Mouse (Mus musculus): ENCODE data around the gene Nbea. TPM values are rescaled to one million over a fixed set of nuclear protein-coding genes. Genes with fewer than 3 reads are reported as not detected.

Nbea gene
- polyA plus RNA-seq, 2 experiments, result 0.76 to 1.3 TPM

DNA sequence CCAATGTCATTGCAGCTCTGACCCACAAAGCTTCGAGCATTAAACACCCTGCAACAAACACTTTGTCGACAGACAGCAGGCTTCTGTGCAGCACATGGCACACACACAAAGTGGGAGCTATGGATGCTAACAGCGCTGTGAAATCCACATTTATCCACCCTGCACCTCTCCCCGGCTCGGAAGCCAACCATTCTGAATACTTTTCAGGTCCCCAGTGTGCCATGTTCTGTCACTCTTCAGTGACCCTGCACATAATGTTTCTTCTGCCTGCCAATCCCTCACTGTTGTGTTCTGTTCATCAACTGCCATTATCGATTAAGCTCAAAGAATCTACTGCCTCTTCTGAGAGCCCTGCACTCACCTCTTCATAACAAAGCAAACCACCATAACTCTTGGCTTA is 449.8 kb downstream of the Nbea start:
- ATAC-seq (ENCODE audit: insufficient read depth), result no peak
- Histone ChIP-seq H3K36me3 (replicated peaks; ENCODE audit: control insufficient read depth, insufficient read depth, low read depth) (no peaks in the 10 kb centered on the region), H3K27ac (no peak overlapping the region), H3K9me3 (ENCODE audit: control insufficient read depth, low read length) (no peaks in the 10 kb centered on the region), H3K4me2 (ENCODE audit: low read depth) (no peak overlapping the region), H3K9ac (replicated peaks) (no peak overlapping the region), H3K27me3 (ENCODE audit: control insufficient read depth, insufficient read depth, low read length) (no peaks in the 10 kb centered on the region), H3K4me1 (replicated peaks; ENCODE audit: control insufficient read depth in 2 of 2, insufficient read depth in 2 of 2, low read length in 1 of 2) (no peaks in the 10 kb centered on the region), H3K4me3 (ENCODE audit: insufficient read depth in 1 of 2, low read depth in 2 of 2, low read length in 2 of 2) (no peak overlapping the region)
- no peak for TF ChIP-seq CTCF (IDR thresholded peaks at IDR 0.05; ENCODE audit: low read depth)
- no peak for TF ChIP-seq EP300 (IDR thresholded peaks at IDR 0.05; ENCODE audit: low read depth)
- WGBS (ENCODE audit: insufficient replicate concordance), result 59% methylated on average over 6 of the region's 6 CpGs
- no peak for DNase-seq (ENCODE audit: low read depth in 3 of 3, low spot score in 3 of 3)

DNA sequence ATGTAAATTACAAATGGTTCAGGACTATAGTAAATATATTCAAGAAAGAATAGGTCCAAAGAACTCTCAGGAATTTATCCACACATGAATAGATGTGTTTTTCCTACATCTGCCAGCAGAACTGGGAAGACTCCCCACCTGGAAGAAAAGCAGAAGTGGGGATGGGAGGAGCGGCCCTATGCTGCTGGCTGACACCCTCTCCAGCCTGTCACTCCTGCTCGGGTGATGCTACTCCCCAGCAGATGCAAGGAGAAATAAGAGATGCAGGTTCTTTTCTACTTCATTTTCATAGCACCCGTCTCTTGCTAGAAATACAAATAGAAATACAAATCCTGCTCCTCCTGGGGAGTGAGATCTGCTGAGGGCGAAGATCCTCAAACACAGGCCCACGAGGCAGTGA is 453.0 kb downstream of the Nbea start:
- no peak overlapping the region for H3K4me2 ChIP-seq (ENCODE audit: low read depth)
- H3K36me3 ChIP-seq (replicated peaks; ENCODE audit: control insufficient read depth, insufficient read depth, low read depth), result no peaks in the 10 kb centered on the region
- H3K4me3 ChIP-seq (ENCODE audit: insufficient read depth in 1 of 2, low read depth in 2 of 2, low read length in 2 of 2), result no peak overlapping the region
- DNase-seq (ENCODE audit: low read depth in 3 of 3, low spot score in 3 of 3), result no peak
- no peak overlapping the region for H3K9ac ChIP-seq (replicated peaks)
- no peak for TF ChIP-seq CTCF (IDR thresholded peaks at IDR 0.05; ENCODE audit: low read depth)
- TF ChIP-seq EP300 (IDR thresholded peaks at IDR 0.05; ENCODE audit: low read depth), result no peak
- H3K4me1 ChIP-seq (replicated peaks; ENCODE audit: control insufficient read depth in 2 of 2, insufficient read depth in 2 of 2, low read length in 1 of 2), result no peaks in the 10 kb centered on the region
- WGBS (ENCODE audit: insufficient replicate concordance), result 51% methylated on average over 5 of the region's 5 CpGs
- no peaks in the 10 kb centered on the region for H3K27me3 ChIP-seq (ENCODE audit: control insufficient read depth, insufficient read depth, low read length)
- H3K27ac ChIP-seq, result no peak overlapping the region
- H3K9me3 ChIP-seq (ENCODE audit: control insufficient read depth, low read length), result no peaks in the 10 kb centered on the region
- no peak for ATAC-seq (ENCODE audit: insufficient read depth)

DNA sequence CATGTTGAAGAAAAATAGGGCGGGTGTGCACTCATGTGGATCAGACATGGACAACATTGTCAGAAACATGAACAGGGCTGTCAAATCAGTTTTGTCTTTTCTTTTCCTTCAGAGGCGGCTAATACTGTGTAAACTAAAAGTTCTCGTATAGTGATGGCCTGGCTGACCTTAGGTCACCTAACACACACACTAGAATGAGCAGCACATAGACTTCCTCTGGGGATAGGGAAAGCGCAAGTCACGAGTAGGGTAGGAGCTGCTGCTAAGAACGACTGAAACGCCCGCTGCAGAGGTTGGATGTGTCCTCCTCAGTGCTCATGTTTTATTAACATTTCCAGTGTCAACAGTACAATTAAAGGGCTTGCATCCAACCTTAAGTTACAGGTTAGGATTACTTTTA is 453.4 kb downstream of the Nbea start:
- no peaks in the 10 kb centered on the region for H3K36me3 ChIP-seq (replicated peaks; ENCODE audit: control insufficient read depth, insufficient read depth, low read depth)
- no peak for TF ChIP-seq CTCF (IDR thresholded peaks at IDR 0.05; ENCODE audit: low read depth)
- TF ChIP-seq EP300 (IDR thresholded peaks at IDR 0.05; ENCODE audit: low read depth), result no peak
- no peaks in the 10 kb centered on the region for H3K9me3 ChIP-seq (ENCODE audit: control insufficient read depth, low read length)
- no peak overlapping the region for H3K4me2 ChIP-seq (ENCODE audit: low read depth)
- DNase-seq (ENCODE audit: low read depth in 3 of 3, low spot score in 3 of 3) (no peak), ATAC-seq (ENCODE audit: insufficient read depth) (no peak)
- 57% methylated on average over 8 of the region's 8 CpGs for WGBS (ENCODE audit: insufficient replicate concordance)
- H3K4me3 ChIP-seq (ENCODE audit: insufficient read depth in 1 of 2, low read depth in 2 of 2, low read length in 2 of 2), result no peak overlapping the region
- no peak overlapping the region for H3K9ac ChIP-seq (replicated peaks)
- H3K4me1 ChIP-seq (replicated peaks; ENCODE audit: control insufficient read depth in 2 of 2, insufficient read depth in 2 of 2, low read length in 1 of 2), result no peaks in the 10 kb centered on the region
- no peak overlapping the region for H3K27ac ChIP-seq
- H3K27me3 ChIP-seq (ENCODE audit: control insufficient read depth, insufficient read depth, low read length), result no peaks in the 10 kb centered on the region

DNA sequence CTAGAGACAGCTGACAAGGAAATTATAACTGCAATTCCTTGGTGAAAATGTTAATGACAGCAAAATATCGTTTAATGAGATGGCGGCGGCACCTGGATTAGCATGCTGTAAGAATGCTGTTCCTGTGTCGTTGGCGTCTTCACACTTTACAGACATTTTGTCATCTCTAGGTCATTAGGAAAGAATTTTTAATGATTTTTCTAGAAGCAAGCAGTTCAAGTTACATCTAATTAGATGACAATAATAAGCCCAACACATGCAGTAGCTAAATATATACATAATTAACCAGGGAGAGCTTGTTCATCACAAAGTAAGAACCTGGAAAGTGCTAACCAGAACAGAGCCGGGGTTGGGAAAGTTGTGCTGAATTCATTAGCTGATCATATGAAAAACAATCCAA is 469.2 kb downstream of the Nbea start:
- DNase-seq (ENCODE audit: low read depth in 3 of 3, low spot score in 3 of 3), result no peak
- no peaks in the 10 kb centered on the region for H3K27me3 ChIP-seq (ENCODE audit: control insufficient read depth, insufficient read depth, low read length)
- ATAC-seq (ENCODE audit: insufficient read depth), result no peak
- WGBS (ENCODE audit: insufficient replicate concordance), result 77% methylated on average over 6 of the region's 6 CpGs
- no peak overlapping the region for H3K27ac ChIP-seq
- no peak overlapping the region for H3K9ac ChIP-seq (replicated peaks)
- no peak for TF ChIP-seq CTCF (IDR thresholded peaks at IDR 0.05; ENCODE audit: low read depth)
- TF ChIP-seq EP300 (IDR thresholded peaks at IDR 0.05; ENCODE audit: low read depth), result no peak
- H3K9me3 ChIP-seq (ENCODE audit: control insufficient read depth, low read length), result no peaks in the 10 kb centered on the region
- no peaks in the 10 kb centered on the region for H3K4me1 ChIP-seq (replicated peaks; ENCODE audit: control insufficient read depth in 2 of 2, insufficient read depth in 2 of 2, low read length in 1 of 2)
- no peak overlapping the region for H3K4me2 ChIP-seq (ENCODE audit: low read depth)
- no peaks in the 10 kb centered on the region for H3K36me3 ChIP-seq (replicated peaks; ENCODE audit: control insufficient read depth, insufficient read depth, low read depth)
- H3K4me3 ChIP-seq (ENCODE audit: insufficient read depth in 1 of 2, low read depth in 2 of 2, low read length in 2 of 2), result no peak overlapping the region

DNA sequence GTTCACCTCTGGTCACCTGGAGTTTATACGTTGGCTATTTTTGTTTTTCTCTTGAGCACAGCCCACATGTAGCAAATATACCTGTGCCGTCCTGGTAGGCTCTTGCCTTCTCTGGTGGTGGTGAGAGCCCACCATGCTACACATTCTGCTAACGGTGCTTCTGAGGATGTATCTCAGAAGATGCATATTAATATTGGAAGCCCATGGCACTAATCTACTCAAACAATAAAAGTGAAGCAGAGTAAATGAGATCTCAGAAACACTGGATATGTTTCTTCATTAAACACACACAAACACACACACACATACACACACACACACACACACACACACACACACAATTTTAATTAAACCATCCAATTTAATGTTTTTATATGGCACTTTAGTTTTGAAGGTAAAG is 469.6 kb downstream of the Nbea start:
- H3K36me3 ChIP-seq (replicated peaks; ENCODE audit: control insufficient read depth, insufficient read depth, low read depth), result no peaks in the 10 kb centered on the region
- TF ChIP-seq EP300 (IDR thresholded peaks at IDR 0.05; ENCODE audit: low read depth) (no peak), CTCF (IDR thresholded peaks at IDR 0.05; ENCODE audit: low read depth) (no peak)
- ATAC-seq (ENCODE audit: insufficient read depth), result no peak
- no peak overlapping the region for H3K9ac ChIP-seq (replicated peaks)
- H3K4me3 ChIP-seq (ENCODE audit: insufficient read depth in 1 of 2, low read depth in 2 of 2, low read length in 2 of 2), result no peak overlapping the region
- no peak overlapping the region for H3K4me2 ChIP-seq (ENCODE audit: low read depth)
- DNase-seq (ENCODE audit: low read depth in 3 of 3, low spot score in 3 of 3), result no peak
- H3K27me3 ChIP-seq (ENCODE audit: control insufficient read depth, insufficient read depth, low read length), result no peaks in the 10 kb centered on the region
- no peak overlapping the region for H3K27ac ChIP-seq
- 55% methylated on average over 3 of the region's 3 CpGs for WGBS (ENCODE audit: insufficient replicate concordance)
- H3K4me1 ChIP-seq (replicated peaks; ENCODE audit: control insufficient read depth in 2 of 2, insufficient read depth in 2 of 2, low read length in 1 of 2), result no peaks in the 10 kb centered on the region
- no peaks in the 10 kb centered on the region for H3K9me3 ChIP-seq (ENCODE audit: control insufficient read depth, low read length)

Data from liver, embryonic 14.5 days (tissue).